Mouse (Mus musculus): ENCODE measurements around the gene Sel1l3. TPM values are rescaled to one million over a fixed set of nuclear protein-coding genes. Genes with fewer than 3 reads are reported as not detected.

The Sel1l3 gene
- polyA plus RNA-seq, 1 experiment from 2014 or later = 1.5 TPM

DNA sequence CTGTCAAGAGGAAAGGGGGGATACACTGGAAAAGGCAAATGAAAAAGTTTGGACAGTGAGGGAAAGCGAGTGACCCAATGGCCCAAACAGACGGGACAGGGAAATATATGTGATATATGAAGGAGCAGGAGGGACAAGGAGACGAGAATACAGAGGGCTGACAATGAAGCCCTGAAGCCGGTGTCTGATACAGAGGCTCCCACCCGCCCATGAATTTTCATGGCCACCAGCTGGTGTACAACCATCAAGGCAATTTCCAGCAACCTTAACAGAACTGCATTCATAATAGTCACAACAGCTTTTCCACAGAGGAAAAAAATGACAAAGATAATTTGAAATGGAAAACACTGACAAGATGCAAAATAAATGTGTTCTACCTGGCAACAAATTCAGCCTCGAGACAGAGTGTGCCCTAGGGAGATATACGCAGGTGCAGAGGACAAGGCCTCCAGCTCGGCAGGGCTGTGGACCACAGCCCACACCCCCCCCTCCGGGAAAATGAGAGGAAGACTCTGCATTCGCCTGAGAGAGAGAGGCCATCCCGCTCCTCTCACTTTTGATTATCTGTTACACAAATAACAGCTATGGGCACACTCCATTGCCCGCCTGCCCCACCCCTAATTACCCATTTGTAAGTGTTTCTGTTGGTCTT, 99.0 kb downstream of the Sel1l3 start:
- no peak overlapping the region for H3K4me3 ChIP-seq (ENCODE audit: low read depth, low read length)
- H3K36me3 ChIP-seq (ENCODE audit: control insufficient read depth, insufficient read depth, low read length) = no peaks in the 10 kb centered on the region
- H3K9ac ChIP-seq (ENCODE audit: low read length) = no peak overlapping the region
- WGBS = 75% methylated on average over 12 of the region's 12 CpGs
- H3K9me3 ChIP-seq (ENCODE audit: control insufficient read depth, low read length) = peaks cover 3% of the 10 kb centered on the region; the same call in 1 of the 2 replicates
- no peak overlapping the region for H3K4me2 ChIP-seq (ENCODE audit: low read depth, severe bottlenecking)
- no peak overlapping the region for H3K27ac ChIP-seq (replicated peaks; ENCODE audit: low read depth, low read length)
- no peaks in the 10 kb centered on the region for H3K4me1 ChIP-seq (ENCODE audit: control insufficient read depth, insufficient read depth, low read length)
- DNase-seq (ENCODE audit: low spot score) = no peak
- H3K27me3 ChIP-seq (ENCODE audit: control insufficient read depth, insufficient read depth, low read length) = no peaks in the 10 kb centered on the region
- ATAC-seq (ENCODE audit: insufficient number of reproducible peaks, low FRiP score, low TSS enrichment, low read depth) = no peak

DNA sequence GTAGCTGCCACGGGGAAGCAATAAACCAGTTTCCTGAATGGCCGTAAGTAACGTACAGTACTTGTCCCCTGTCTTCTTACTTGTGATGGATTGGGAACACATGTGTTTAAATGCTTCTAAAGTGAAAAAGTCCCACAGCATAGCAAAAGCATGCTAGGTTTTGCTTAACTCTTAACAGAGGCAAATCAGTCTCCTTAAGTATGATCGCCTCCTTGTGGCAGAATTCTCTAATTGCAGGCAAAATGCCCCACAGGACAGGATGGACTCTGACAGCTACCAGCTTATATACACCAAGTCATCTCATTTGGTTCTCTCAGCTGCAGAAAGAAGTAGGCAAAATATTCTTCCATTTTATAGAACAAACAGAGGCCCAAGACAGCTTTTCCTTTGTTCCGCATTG, 100.8 kb downstream of the Sel1l3 start:
- Histone ChIP-seq H3K9ac (ENCODE audit: low read length) (no peak overlapping the region), H3K27ac (replicated peaks; ENCODE audit: low read depth, low read length) (no peak overlapping the region), H3K4me1 (ENCODE audit: control insufficient read depth, insufficient read depth, low read length) (no peaks in the 10 kb centered on the region), H3K4me3 (ENCODE audit: low read depth, low read length) (no peak overlapping the region), H3K4me2 (ENCODE audit: low read depth, severe bottlenecking) (no peak overlapping the region), H3K27me3 (ENCODE audit: control insufficient read depth, insufficient read depth, low read length) (no peaks in the 10 kb centered on the region), H3K36me3 (ENCODE audit: control insufficient read depth, insufficient read depth, low read length) (no peaks in the 10 kb centered on the region), H3K9me3 (ENCODE audit: control insufficient read depth, low read length) (peaks cover 3% of the 10 kb centered on the region; the same call in 1 of the 2 replicates)
- no peak for DNase-seq (ENCODE audit: low spot score)
- ATAC-seq (ENCODE audit: insufficient number of reproducible peaks, low FRiP score, low TSS enrichment, low read depth) = no peak
- WGBS = 78% methylated on average over 5 of the region's 5 CpGs

DNA sequence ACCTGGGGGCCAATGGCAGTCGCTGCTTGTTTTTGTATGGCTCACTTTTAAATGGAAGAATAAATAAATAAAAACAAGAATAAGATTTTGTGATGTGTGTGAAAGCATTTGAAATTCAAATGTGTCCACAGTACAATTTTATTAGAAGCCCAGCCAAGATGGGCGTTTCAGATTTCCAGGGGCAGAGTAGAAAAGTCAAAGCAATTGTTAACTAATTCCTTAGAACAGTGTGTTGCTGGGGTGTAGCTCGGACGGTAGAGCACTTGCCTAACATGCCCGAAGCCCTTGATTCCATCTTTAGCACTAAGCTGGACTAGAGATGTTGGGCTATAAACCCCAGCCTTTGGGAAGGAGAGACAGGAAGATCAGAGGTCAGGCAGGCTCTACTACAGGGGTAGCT, 102.7 kb downstream of the Sel1l3 start:
- no peaks in the 10 kb centered on the region for H3K36me3 ChIP-seq (ENCODE audit: control insufficient read depth, insufficient read depth, low read length)
- no peaks in the 10 kb centered on the region for H3K4me1 ChIP-seq (ENCODE audit: control insufficient read depth, insufficient read depth, low read length)
- ATAC-seq (ENCODE audit: insufficient number of reproducible peaks, low FRiP score, low TSS enrichment, low read depth) (no peak), DNase-seq (ENCODE audit: low spot score) (no peak)
- no peak overlapping the region for H3K9ac ChIP-seq (ENCODE audit: low read length)
- no peak overlapping the region for H3K4me2 ChIP-seq (ENCODE audit: low read depth, severe bottlenecking)
- WGBS = 78% methylated on average over 5 of the region's 5 CpGs
- no peak overlapping the region for H3K4me3 ChIP-seq (ENCODE audit: low read depth, low read length)
- no peak overlapping the region for H3K27ac ChIP-seq (replicated peaks; ENCODE audit: low read depth, low read length)
- H3K9me3 ChIP-seq (ENCODE audit: control insufficient read depth, low read length) = peaks cover 3% of the 10 kb centered on the region; the same call in 1 of the 2 replicates
- no peaks in the 10 kb centered on the region for H3K27me3 ChIP-seq (ENCODE audit: control insufficient read depth, insufficient read depth, low read length)

DNA sequence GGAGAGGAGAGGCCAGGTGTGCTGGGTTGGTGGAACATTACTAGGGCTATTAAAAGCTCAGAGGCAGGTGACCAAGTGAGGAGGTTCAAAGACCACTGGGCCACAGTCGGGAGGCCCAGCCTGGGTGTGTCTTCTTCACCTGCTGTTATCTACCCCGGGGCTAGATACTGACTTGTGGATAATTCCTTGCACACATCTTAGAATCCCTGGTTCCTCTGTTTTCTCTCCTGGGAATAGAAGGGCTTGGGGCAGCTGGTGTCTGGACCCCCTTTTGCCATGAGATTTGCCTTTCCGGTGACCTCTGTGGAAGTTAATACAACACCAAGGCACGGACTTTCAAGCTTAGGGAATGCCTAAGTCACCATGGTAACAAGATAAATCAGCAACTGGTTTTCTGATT, 103.5 kb downstream of the Sel1l3 start:
- no peaks in the 10 kb centered on the region for H3K4me1 ChIP-seq (ENCODE audit: control insufficient read depth, insufficient read depth, low read length)
- WGBS = 78% methylated on average over 4 of the region's 4 CpGs
- no peak overlapping the region for H3K4me2 ChIP-seq (ENCODE audit: low read depth, severe bottlenecking)
- H3K27ac ChIP-seq (replicated peaks; ENCODE audit: low read depth, low read length) = no peak overlapping the region
- DNase-seq (ENCODE audit: low spot score) (no peak), ATAC-seq (ENCODE audit: insufficient number of reproducible peaks, low FRiP score, low TSS enrichment, low read depth) (no peak)
- no peak overlapping the region for H3K4me3 ChIP-seq (ENCODE audit: low read depth, low read length)
- no peaks in the 10 kb centered on the region for H3K27me3 ChIP-seq (ENCODE audit: control insufficient read depth, insufficient read depth, low read length)
- H3K9ac ChIP-seq (ENCODE audit: low read length) = no peak overlapping the region
- H3K36me3 ChIP-seq (ENCODE audit: control insufficient read depth, insufficient read depth, low read length) = no peaks in the 10 kb centered on the region
- peaks cover 3% of the 10 kb centered on the region; the same call in 1 of the 2 replicates for H3K9me3 ChIP-seq (ENCODE audit: control insufficient read depth, low read length)

DNA sequence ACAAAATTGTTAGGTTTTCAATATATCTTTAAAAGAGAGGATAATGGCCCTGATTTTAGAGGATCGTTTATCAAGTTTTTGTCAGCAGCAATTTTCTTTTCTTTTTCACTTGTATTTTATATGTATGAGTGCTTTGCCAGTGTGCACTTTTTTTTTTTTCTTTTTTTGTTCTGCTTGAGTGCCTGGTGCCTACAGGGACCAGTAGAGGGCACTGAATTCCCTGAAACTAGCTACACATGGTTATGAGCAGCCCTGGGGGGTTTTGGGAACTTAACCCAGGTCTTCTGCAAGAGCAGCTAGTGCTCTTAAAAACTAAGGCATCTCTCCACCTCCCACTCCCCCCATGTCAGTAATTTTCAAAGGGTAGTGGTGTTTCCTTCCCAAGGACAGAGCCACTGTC, 105.1 kb downstream of the Sel1l3 start:
- no peak for DNase-seq (ENCODE audit: low spot score)
- no peak overlapping the region for H3K27ac ChIP-seq (replicated peaks; ENCODE audit: low read depth, low read length)

DNA sequence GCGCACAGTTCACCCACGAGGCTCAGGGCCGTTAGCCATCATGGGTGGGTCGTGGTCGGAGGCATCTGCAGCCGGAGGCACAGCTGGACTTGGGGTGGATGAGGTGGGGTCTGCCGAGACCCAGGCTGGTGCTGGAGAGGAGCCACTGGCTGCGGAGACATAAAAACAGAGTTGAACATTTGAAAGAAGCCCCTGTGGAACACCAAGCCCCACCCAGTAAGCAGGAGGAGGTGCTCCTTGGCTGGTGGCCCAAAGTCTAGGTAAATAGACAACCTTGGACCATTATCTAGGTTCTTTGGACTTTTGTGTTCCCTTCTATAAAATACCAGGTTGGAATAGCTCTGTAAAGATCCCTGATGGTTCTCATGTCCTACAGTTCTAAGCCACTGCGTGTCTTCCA, 105.7 kb downstream of the Sel1l3 start:
- Histone ChIP-seq H3K4me3 (ENCODE audit: low read depth, low read length) (no peak overlapping the region), H3K27me3 (ENCODE audit: control insufficient read depth, insufficient read depth, low read length) (no peaks in the 10 kb centered on the region), H3K4me2 (ENCODE audit: low read depth, severe bottlenecking) (no peak overlapping the region), H3K9me3 (ENCODE audit: control insufficient read depth, low read length) (peaks cover under 1% of the 10 kb centered on the region; the same call in 1 of the 2 replicates), H3K4me1 (ENCODE audit: control insufficient read depth, insufficient read depth, low read length) (no peaks in the 10 kb centered on the region), H3K27ac (replicated peaks; ENCODE audit: low read depth, low read length) (no peak overlapping the region), H3K9ac (ENCODE audit: low read length) (no peak overlapping the region), H3K36me3 (ENCODE audit: control insufficient read depth, insufficient read depth, low read length) (no peaks in the 10 kb centered on the region)
- WGBS = 87% methylated on average over 9 of the region's 9 CpGs
- ATAC-seq (ENCODE audit: insufficient number of reproducible peaks, low FRiP score, low TSS enrichment, low read depth) (no peak), DNase-seq (ENCODE audit: low spot score) (no peak)

More for the DNA sequence above, 105.1 kb downstream of the Sel1l3 start:
- no peaks in the 10 kb centered on the region for H3K4me1 ChIP-seq (ENCODE audit: control insufficient read depth, insufficient read depth, low read length)
- H3K36me3 ChIP-seq (ENCODE audit: control insufficient read depth, insufficient read depth, low read length) = no peaks in the 10 kb centered on the region
- H3K4me2 ChIP-seq (ENCODE audit: low read depth, severe bottlenecking) = no peak overlapping the region
- no peak overlapping the region for H3K4me3 ChIP-seq (ENCODE audit: low read depth, low read length)
- 86% methylated on average over 1 of the region's 1 CpGs for WGBS
- ATAC-seq (ENCODE audit: insufficient number of reproducible peaks, low FRiP score, low TSS enrichment, low read depth) = no peak
- no peaks in the 10 kb centered on the region for H3K27me3 ChIP-seq (ENCODE audit: control insufficient read depth, insufficient read depth, low read length)
- H3K9ac ChIP-seq (ENCODE audit: low read length) = no peak overlapping the region
- peaks cover 3% of the 10 kb centered on the region; the same call in 1 of the 2 replicates for H3K9me3 ChIP-seq (ENCODE audit: control insufficient read depth, low read length)

DNA sequence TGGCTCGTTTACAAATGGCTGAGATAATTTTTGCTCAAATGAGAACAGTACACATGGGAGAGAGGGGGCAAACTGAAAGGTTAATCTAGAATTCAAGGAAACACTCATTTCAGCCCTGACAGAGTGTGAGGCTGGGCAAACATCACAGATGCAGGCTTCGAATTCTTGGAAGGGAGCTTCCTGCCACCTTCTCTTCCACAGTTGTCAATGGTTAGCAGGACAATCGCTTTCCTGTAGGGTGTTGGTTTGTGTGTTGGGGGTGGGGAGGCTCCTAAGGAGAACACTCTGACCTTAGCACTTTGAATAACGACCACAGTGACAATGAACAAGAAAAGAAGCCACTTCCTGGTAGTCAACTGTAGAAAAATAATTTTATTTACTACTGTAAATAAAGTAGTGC, 107.0 kb downstream of the Sel1l3 start:
- Histone ChIP-seq H3K4me3 (ENCODE audit: low read depth, low read length) (no peak overlapping the region), H3K4me2 (ENCODE audit: low read depth, severe bottlenecking) (no peak overlapping the region), H3K27ac (replicated peaks; ENCODE audit: low read depth, low read length) (no peak overlapping the region), H3K27me3 (ENCODE audit: control insufficient read depth, insufficient read depth, low read length) (no peaks in the 10 kb centered on the region), H3K9ac (ENCODE audit: low read length) (no peak overlapping the region), H3K9me3 (ENCODE audit: control insufficient read depth, low read length) (no peaks in the 10 kb centered on the region), H3K36me3 (ENCODE audit: control insufficient read depth, insufficient read depth, low read length) (no peaks in the 10 kb centered on the region), H3K4me1 (ENCODE audit: control insufficient read depth, insufficient read depth, low read length) (no peaks in the 10 kb centered on the region)
- ATAC-seq (ENCODE audit: insufficient number of reproducible peaks, low FRiP score, low TSS enrichment, low read depth) = no peak
- WGBS = 59% methylated on average over 4 of the region's 4 CpGs
- no peak for DNase-seq (ENCODE audit: low spot score)

DNA sequence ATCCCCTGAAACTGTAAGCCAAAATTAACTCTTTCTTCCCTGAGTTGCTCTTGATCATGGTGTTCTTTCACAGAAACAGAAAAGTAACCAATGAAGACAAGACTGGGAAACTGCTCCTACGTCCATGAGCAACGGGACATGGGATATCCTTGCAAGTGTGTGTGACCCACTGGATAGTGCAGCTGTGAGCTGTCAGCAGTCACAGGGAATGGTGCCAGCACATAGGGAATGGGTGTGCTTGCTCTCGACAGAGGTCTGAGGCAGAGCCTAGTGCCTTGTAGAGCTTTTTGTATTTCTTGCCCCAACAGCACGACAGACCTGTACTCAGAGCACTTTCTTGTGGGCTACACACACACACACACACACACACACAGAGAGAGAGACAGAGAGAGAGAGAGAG, 107.6 kb downstream of the Sel1l3 start:
- H3K4me2 ChIP-seq (ENCODE audit: low read depth, severe bottlenecking) = no peak overlapping the region
- no peaks in the 10 kb centered on the region for H3K4me1 ChIP-seq (ENCODE audit: control insufficient read depth, insufficient read depth, low read length)
- no peaks in the 10 kb centered on the region for H3K9me3 ChIP-seq (ENCODE audit: control insufficient read depth, low read length)
- no peaks in the 10 kb centered on the region for H3K36me3 ChIP-seq (ENCODE audit: control insufficient read depth, insufficient read depth, low read length)
- no peaks in the 10 kb centered on the region for H3K27me3 ChIP-seq (ENCODE audit: control insufficient read depth, insufficient read depth, low read length)
- ATAC-seq (ENCODE audit: insufficient number of reproducible peaks, low FRiP score, low TSS enrichment, low read depth) (no peak), DNase-seq (ENCODE audit: low spot score) (no peak)
- no peak overlapping the region for H3K4me3 ChIP-seq (ENCODE audit: low read depth, low read length)
- no peak overlapping the region for H3K27ac ChIP-seq (replicated peaks; ENCODE audit: low read depth, low read length)
- 82% methylated on average over 4 of the region's 4 CpGs for WGBS
- H3K9ac ChIP-seq (ENCODE audit: low read length) = no peak overlapping the region

DNA sequence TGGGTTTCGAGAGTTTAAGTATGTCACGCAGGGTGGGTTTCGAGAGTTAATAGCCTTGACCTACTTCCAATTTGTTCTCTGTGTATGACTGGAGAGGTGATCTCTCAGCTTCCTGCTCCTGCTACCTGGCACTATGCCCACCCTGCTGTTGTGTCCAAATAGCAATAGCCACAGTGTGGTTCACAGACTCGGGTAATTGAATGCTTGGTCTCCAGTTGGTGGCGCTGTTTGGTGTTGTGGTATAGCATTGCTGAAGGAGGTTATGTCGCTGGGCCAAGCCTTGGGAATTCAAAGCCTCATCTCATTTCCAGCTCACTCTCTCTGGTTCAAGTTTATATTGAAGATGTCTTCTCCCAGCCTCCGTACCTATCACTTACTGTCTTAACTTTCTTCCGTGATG, 108.0 kb downstream of the Sel1l3 start:
- no peak for ATAC-seq (ENCODE audit: insufficient number of reproducible peaks, low FRiP score, low TSS enrichment, low read depth)
- Histone ChIP-seq H3K4me3 (ENCODE audit: low read depth, low read length) (no peak overlapping the region), H3K9me3 (ENCODE audit: control insufficient read depth, low read length) (no peaks in the 10 kb centered on the region), H3K36me3 (ENCODE audit: control insufficient read depth, insufficient read depth, low read length) (no peaks in the 10 kb centered on the region), H3K27me3 (ENCODE audit: control insufficient read depth, insufficient read depth, low read length) (no peaks in the 10 kb centered on the region), H3K4me1 (ENCODE audit: control insufficient read depth, insufficient read depth, low read length) (no peaks in the 10 kb centered on the region), H3K9ac (ENCODE audit: low read length) (no peak overlapping the region), H3K4me2 (ENCODE audit: low read depth, severe bottlenecking) (no peak overlapping the region), H3K27ac (replicated peaks; ENCODE audit: low read depth, low read length) (no peak overlapping the region)
- no peak for DNase-seq (ENCODE audit: low spot score)
- WGBS = 77% methylated on average over 8 of the region's 8 CpGs
